Mouse (Mus musculus): ENCODE results near the gene Fbxo44.
"Not testable (repeated sequence)": the region's sequence is repeated elsewhere in the genome, so short reads cannot be mapped to it uniquely, and the experiment has no call there.

The Fbxo44 gene

GRCm38 (mm10) chr4:148160436-148161390, at the start of gene Fbxo44, which contains the start of gene Fbxo2:
Gene Fbxo44, minus strand, starts transcription at chr4:148160482.
Gene Fbxo2, plus strand, starts transcription at chr4:148160621.
- in situ Hi-C loops (cut with MseI, MboI): loop anchor here in 1 of 2 experiments (5.0 kb wide), 1 partner anchor 43 kb away; no protein-coding TSS in a partner anchor

GRCm38 (mm10) chr4:148204873-148205232, 44.6 kb upstream of the Fbxo44 start:
- in situ Hi-C loops (cut with MseI, MboI): no loop called here

GRCm38 (mm10) chr4:148204061-148204872, 44.0 kb upstream of the Fbxo44 start:
- in situ Hi-C loops (cut with MseI, MboI): no loop called here

GRCm38 (mm10) chr4:148203557-148203956, 43.3 kb upstream of the Fbxo44 start:
- in situ Hi-C loops (cut with MseI, MboI): no loop called here

GRCm38 (mm10) chr4:148198721-148199120, 38.4 kb upstream of the Fbxo44 start:
- in situ Hi-C loops (cut with MseI, MboI): no loop called here

- in situ Hi-C loops (cut with MseI, MboI): no loop called here
These were observed 34.1 kb upstream of the Fbxo44 start for GRCm38 (mm10) chr4:148194400-148194799.

GRCm38 (mm10) chr4:148192707-148193245, 32.5 kb upstream of the Fbxo44 start:
- in situ Hi-C loops (cut with MseI, MboI): no loop called here

- in situ Hi-C loops (cut with MseI, MboI): not testable (repeated sequence)
These were observed 28.5 kb upstream of the Fbxo44 start for GRCm38 (mm10) chr4:148188767-148189166.

GRCm38 (mm10) chr4:148185819-148186218, 25.5 kb upstream of the Fbxo44 start:
- in situ Hi-C loops (cut with MseI, MboI): no loop called here

- in situ Hi-C loops (cut with MseI, MboI): no loop called here
These were observed 24.3 kb upstream of the Fbxo44 start for GRCm38 (mm10) chr4:148184564-148184963.

- in situ Hi-C loops (cut with MseI, MboI): no loop called here
These were observed 22.1 kb upstream of the Fbxo44 start for GRCm38 (mm10) chr4:148182363-148182762.

GRCm38 (mm10) chr4:148181483-148181882, 21.2 kb upstream of the Fbxo44 start:
- in situ Hi-C loops (cut with MseI, MboI): no loop called here

GRCm38 (mm10) chr4:148177716-148178115, 17.4 kb upstream of the Fbxo44 start:
- in situ Hi-C loops (cut with MseI, MboI): loop anchor here in 1 of 2 experiments (10.0 kb wide), 1 partner anchor 257 kb away; no protein-coding TSS in a partner anchor

GRCm38 (mm10) chr4:148176603-148177002, 16.3 kb upstream of the Fbxo44 start:
- in situ Hi-C loops (cut with MseI, MboI): loop anchor here in 1 of 2 experiments (10.0 kb wide), 1 partner anchor 258 kb away; no protein-coding TSS in a partner anchor

- in situ Hi-C loops (cut with MseI, MboI): loop anchor here (5.0 to 10.0 kb wide), 2 partner anchors 253 to 260 kb away; no protein-coding TSS in a partner anchor
These were observed 14.2 kb upstream of the Fbxo44 start for GRCm38 (mm10) chr4:148174495-148174862.

GRCm38 (mm10) chr4:148173811-148174494, 13.7 kb upstream of the Fbxo44 start:
- in situ Hi-C loops (cut with MseI, MboI): loop anchor here (5.0 to 10.0 kb wide), 2 partner anchors 253 to 261 kb away; no protein-coding TSS in a partner anchor

- in situ Hi-C loops (cut with MseI, MboI): loop anchor here (5.0 to 10.0 kb wide), 2 partner anchors 256 to 264 kb away; no protein-coding TSS in a partner anchor
These were observed 11.0 kb upstream of the Fbxo44 start for GRCm38 (mm10) chr4:148171261-148171660.

- in situ Hi-C loops (cut with MseI, MboI): loop anchor here (5.0 to 10.0 kb wide), 2 partner anchors 256 to 264 kb away; no protein-coding TSS in a partner anchor
These were observed 10.6 kb upstream of the Fbxo44 start for GRCm38 (mm10) chr4:148170842-148171241.

- in situ Hi-C loops (cut with MseI, MboI): loop anchor here in 1 of 2 experiments (5.0 kb wide), 1 partner anchor 52 kb away; no protein-coding TSS in a partner anchor
These were observed 9.3 kb upstream of the Fbxo44 start for GRCm38 (mm10) chr4:148169586-148169985.

- in situ Hi-C loops (cut with MseI, MboI): loop anchor here in 1 of 2 experiments (5.0 kb wide), 1 partner anchor 51 kb away; no protein-coding TSS in a partner anchor
These were observed 8.0 kb upstream of the Fbxo44 start for GRCm38 (mm10) chr4:148168287-148168686.

All from mouse trophoblast stem cell (cell line).